Mouse (Mus musculus) embryonic fibroblast, embryonic 13.5 days (primary cell): ENCODE data around the gene Mta3.

Source experiments
- CTCF ChIP-seq: IDR thresholded peaks from 2 replicates; pipeline ENCODE4 v1.5.1; 2011; ENCODE audit warnings: mild to moderate bottlenecking, control low read depth, low read length, moderate library complexity, borderline replicate concordance; ENCODE audit not compliant: insufficient read depth
- POLR2A ChIP-seq: IDR thresholded peaks from 2 replicates; pipeline ENCODE4 v1.6.1; 2011; ENCODE audit warnings: low read depth, mild to moderate bottlenecking, control low read depth, low read length, moderate library complexity

GRCm38 (mm10) chr17:83677370-83677769, 28.6 kb upstream of the Mta3 start:
- no peak for TF ChIP-seq CTCF
- TF ChIP-seq POLR2A: no peak
